Mouse (Mus musculus) lung, embryonic 16.5 days (tissue): ENCODE results near the gene Nhsl1. TPM values are rescaled to one million over a fixed set of nuclear protein-coding genes. Genes with fewer than 3 reads are reported as not detected.
A peak's percentile ranks its signal among the peaks of the same experiment; 100 is the strongest.

Source experiments
- ATAC-seq: fragments of 200-750 bp; cut with Nextera tagmentation; 2 replicates; pipeline ENCODE4 v1.8.0; 2017; ENCODE audit warnings: low read depth, mild to moderate bottlenecking, moderate library complexity
- H3K27ac ChIP-seq: fragments of 300-500 bp; sonication (generic); 2 replicates; pipeline ENCODE4 v1.5.1; 2014; ENCODE audit warnings: mild to moderate bottlenecking, control low read depth, low read length
- H3K27me3 ChIP-seq: fragments of 300-500 bp; sonication (generic); 2 replicates; pipeline ENCODE4 v1.6.1; 2014; ENCODE audit warnings: low read depth, low read length, mixed read lengths; ENCODE audit not compliant: control insufficient read depth, insufficient read depth
- H3K36me3 ChIP-seq: fragments of 300-500 bp; sonication (generic); 2 replicates; pipeline ENCODE4 v1.6.1; 2014; ENCODE audit warnings: low read length; ENCODE audit not compliant: control insufficient read depth, insufficient read depth
- H3K4me1 ChIP-seq: fragments of 300-500 bp; sonication (generic); replicated peaks from 2 replicates; pipeline ENCODE4 v1.6.1; 2014; ENCODE audit warnings: low read length, mixed read lengths; ENCODE audit not compliant: control insufficient read depth, insufficient read depth
- H3K4me2 ChIP-seq: fragments of 300-500 bp; sonication (generic); 2 replicates; pipeline ENCODE4 v1.6.1; 2014; ENCODE audit warnings: low read depth, low read length, control low read depth
- H3K4me3 ChIP-seq: fragments of 300-500 bp; sonication (generic); 2 replicates; pipeline ENCODE4 v1.5.1; 2014; ENCODE audit warnings: mild to moderate bottlenecking, low read length, control low read depth
- H3K9ac ChIP-seq: fragments of 300-500 bp; sonication (generic); 2 replicates; pipeline ENCODE4 v1.6.1; 2014; ENCODE audit warnings: low read length, control low read depth
- H3K9me3 ChIP-seq: fragments of 300-500 bp; sonication (generic); 2 replicates; pipeline ENCODE4 v1.6.1; 2016; ENCODE audit warnings: low read length; ENCODE audit not compliant: control insufficient read depth
- WGBS: fragments of 180-500 bp; shearing (Covaris S2); extraction: QIAGEN DNeasy Blood & Tissue Kit; methylation state at CpG from one replicate; pipeline ENCODE4 v1.1.7; 2014; 5-methylcytosine and 5-hydroxymethylcytosine counted together
- polyA plus RNA-seq: library from polyadenylated mRNA; unstranded; fragments of >200 nt; fragmentation: Nextera tagmentation; extraction: Ambion mirVana; gene quantifications from 2 replicates; pipeline ENCODE4 v1.2.1, GENCODE M21; 2015

Nhsl1 gene
- polyA plus RNA-seq, 1 experiment from 2014 or later: 4.6 TPM

- Histone ChIP-seq H3K27me3 (no peaks in the 10 kb centered on the region), H3K4me2 (no peak overlapping the region), H3K9me3 (no peaks in the 10 kb centered on the region), H3K27ac (no peak overlapping the region), H3K9ac (no peak overlapping the region), H3K36me3 (no peaks in the 10 kb centered on the region), H3K4me3 (no peak overlapping the region), H3K4me1 (no peaks in the 10 kb centered on the region)
- no peak for ATAC-seq
- WGBS: 56% methylated on average over 3 of the region's 3 CpGs
Measured at GRCm38 (mm10) chr10:18510663-18511062, 191.9 kb downstream of the Nhsl1 start.

- no peak for ATAC-seq
- no peak overlapping the region for H3K27ac ChIP-seq
- H3K4me1 ChIP-seq: no peaks in the 10 kb centered on the region
- H3K36me3 ChIP-seq: no peaks in the 10 kb centered on the region
- H3K4me3 ChIP-seq: no peak overlapping the region
- no peaks in the 10 kb centered on the region for H3K27me3 ChIP-seq
- no peak overlapping the region for H3K4me2 ChIP-seq
- H3K9ac ChIP-seq: no peak overlapping the region
- WGBS: 86% methylated on average over 11 of the region's 11 CpGs
- H3K9me3 ChIP-seq: no peaks in the 10 kb centered on the region
Measured at GRCm38 (mm10) chr10:18511496-18511895, 192.7 kb downstream of the Nhsl1 start.

DNA sequence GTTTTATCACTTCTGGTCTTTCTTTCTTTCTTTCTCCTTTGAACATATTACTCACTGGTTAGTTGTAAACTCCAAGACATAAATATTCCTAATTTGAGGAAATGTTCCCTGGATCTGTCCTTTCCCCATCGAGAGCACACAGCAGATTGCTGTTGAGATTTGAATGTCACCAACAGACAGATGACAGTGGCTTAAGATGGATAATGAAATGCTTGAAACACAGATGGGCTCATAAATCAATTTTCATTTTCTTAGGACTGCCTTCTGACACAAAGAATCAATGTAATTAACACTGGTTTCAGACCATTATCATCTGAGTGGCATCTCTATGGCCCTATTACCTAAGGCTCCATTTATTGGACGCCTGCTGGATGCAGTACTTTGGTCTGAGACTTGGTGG lies 203.8 kb downstream of the Nhsl1 start:
- no peaks in the 10 kb centered on the region for H3K27me3 ChIP-seq
- H3K4me2 ChIP-seq: no peak overlapping the region
- WGBS: 74% methylated on average over 2 of the region's 2 CpGs
- no peak overlapping the region for H3K27ac ChIP-seq
- H3K4me3 ChIP-seq: no peak overlapping the region
- H3K9me3 ChIP-seq: no peaks in the 10 kb centered on the region
- peaks cover 8% of the 10 kb centered on the region for H3K4me1 ChIP-seq
- ATAC-seq: no peak
- H3K36me3 ChIP-seq: peaks cover 2% of the 10 kb centered on the region; the same call in 1 of the 2 replicates
- no peak overlapping the region for H3K9ac ChIP-seq

- no peak for ATAC-seq
- Histone ChIP-seq H3K4me1 (peaks cover 8% of the 10 kb centered on the region), H3K27ac (no peak overlapping the region), H3K36me3 (peaks cover 2% of the 10 kb centered on the region; the same call in 1 of the 2 replicates), H3K4me2 (no peak overlapping the region), H3K9me3 (no peaks in the 10 kb centered on the region), H3K4me3 (no peak overlapping the region), H3K27me3 (no peaks in the 10 kb centered on the region), H3K9ac (no peak overlapping the region)
- WGBS: 80% methylated on average over 15 of the region's 15 CpGs
Measured at GRCm38 (mm10) chr10:18525311-18525710, 206.5 kb downstream of the Nhsl1 start.

DNA sequence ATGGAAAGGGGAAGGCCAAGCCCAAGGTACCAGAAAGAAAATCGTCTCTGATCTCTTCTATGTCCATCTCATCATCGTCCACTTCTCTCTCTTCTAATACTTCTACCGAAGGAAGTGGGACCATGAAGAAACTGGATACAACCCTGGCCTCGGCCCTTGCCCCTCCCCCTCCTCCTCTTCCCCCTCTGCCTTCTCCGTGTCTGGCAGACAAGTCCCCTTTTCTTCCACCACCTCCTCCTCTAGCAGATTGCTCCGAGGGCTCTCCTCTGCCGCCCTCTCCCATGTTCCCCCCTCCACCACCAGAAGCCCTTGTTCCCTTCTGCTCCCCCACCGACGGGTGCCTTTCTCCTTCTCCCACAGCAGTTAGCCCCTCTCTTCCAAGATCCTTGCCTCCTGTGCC lies 206.9 kb downstream of the Nhsl1 start:
- Histone ChIP-seq H3K36me3 (peaks cover 2% of the 10 kb centered on the region; the same call in 1 of the 2 replicates), H3K4me3 (no peak overlapping the region), H3K9me3 (no peaks in the 10 kb centered on the region), H3K27me3 (no peaks in the 10 kb centered on the region), H3K4me2 (no peak overlapping the region), H3K27ac (no peak overlapping the region), H3K9ac (no peak overlapping the region), H3K4me1 (peaks cover 8% of the 10 kb centered on the region)
- 59% methylated on average over 9 of the region's 9 CpGs for WGBS
- ATAC-seq: no peak

DNA sequence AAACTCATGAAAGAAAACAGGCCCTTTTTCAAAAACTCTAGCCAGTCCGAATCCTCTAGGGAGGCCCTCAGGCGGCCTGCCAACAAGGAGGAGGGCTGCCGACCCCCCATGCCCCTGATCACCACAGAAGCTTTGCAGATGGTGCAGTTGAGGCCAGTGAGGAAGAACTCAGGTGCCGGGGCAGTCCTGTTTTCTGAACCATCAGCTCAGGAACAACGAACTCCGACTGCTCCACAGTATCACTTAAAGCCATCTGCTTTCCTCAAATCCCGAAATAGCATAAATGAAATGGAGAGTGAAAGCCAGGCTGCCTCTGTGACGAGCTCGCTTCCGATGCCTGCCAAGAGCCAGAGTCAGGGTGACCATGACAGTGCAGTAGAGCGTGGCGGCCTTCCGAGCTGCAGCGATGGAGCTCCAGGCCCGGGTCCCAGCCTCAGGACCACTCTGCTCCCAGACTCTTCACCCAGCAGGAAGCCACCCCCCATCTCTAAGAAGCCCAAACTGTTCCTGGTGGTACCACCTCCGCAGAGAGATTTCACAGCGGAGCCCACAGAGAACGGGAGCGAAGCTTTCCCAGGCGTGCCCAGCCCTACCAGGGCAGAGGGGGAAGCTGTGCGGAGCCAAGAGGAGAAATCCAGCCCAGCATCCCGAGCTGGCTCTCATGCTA lies 207.5 kb downstream of the Nhsl1 start:
- H3K9ac ChIP-seq: no peak overlapping the region
- no peaks in the 10 kb centered on the region for H3K9me3 ChIP-seq
- no peak overlapping the region for H3K4me3 ChIP-seq
- H3K27me3 ChIP-seq: no peaks in the 10 kb centered on the region
- peaks cover 8% of the 10 kb centered on the region for H3K4me1 ChIP-seq
- ATAC-seq: no peak
- 80% methylated on average over 22 of the region's 22 CpGs for WGBS
- H3K4me2 ChIP-seq: no peak overlapping the region
- no peak overlapping the region for H3K27ac ChIP-seq
- H3K36me3 ChIP-seq: peaks cover 2% of the 10 kb centered on the region; the same call in 1 of the 2 replicates

- H3K27me3 ChIP-seq: no peaks in the 10 kb centered on the region
- H3K36me3 ChIP-seq: peaks cover 7% of the 10 kb centered on the region
- H3K4me1 ChIP-seq: peaks cover 8% of the 10 kb centered on the region
- no peak for ATAC-seq
- peak overlapping the region; percentile 11 for H3K4me2 ChIP-seq
- H3K4me3 ChIP-seq: no peak overlapping the region
- 0 out of 2 replicates have a peak overlapping the region, but pooled peaks have one; percentile 16 for H3K27ac ChIP-seq
- WGBS: 54% methylated on average over 20 of the region's 20 CpGs
- no peaks in the 10 kb centered on the region for H3K9me3 ChIP-seq
- no peak overlapping the region for H3K9ac ChIP-seq
Measured at GRCm38 (mm10) chr10:18526851-18527675, 208.3 kb downstream of the Nhsl1 start.

GRCm38 (mm10) chr10:18527766-18528165 lies 209.0 kb downstream of the Nhsl1 start:
- H3K9me3 ChIP-seq: no peaks in the 10 kb centered on the region
- H3K4me3 ChIP-seq: no peak overlapping the region
- no peak overlapping the region for H3K4me2 ChIP-seq
- H3K36me3 ChIP-seq: peaks cover 7% of the 10 kb centered on the region
- no peak overlapping the region for H3K27ac ChIP-seq
- ATAC-seq: peak; percentile 64; the same call in 1 of the 2 replicates
- no peak overlapping the region for H3K9ac ChIP-seq
- H3K27me3 ChIP-seq: no peaks in the 10 kb centered on the region
- WGBS: 57% methylated on average over 7 of the region's 7 CpGs
- H3K4me1 ChIP-seq: peaks cover 8% of the 10 kb centered on the region

GRCm38 (mm10) chr10:18528475-18528874 lies 209.7 kb downstream of the Nhsl1 start:
- Histone ChIP-seq H3K4me2 (no peak overlapping the region), H3K9ac (no peak overlapping the region), H3K4me3 (no peak overlapping the region), H3K27me3 (no peaks in the 10 kb centered on the region), H3K36me3 (peaks cover 7% of the 10 kb centered on the region), H3K27ac (no peak overlapping the region), H3K9me3 (no peaks in the 10 kb centered on the region), H3K4me1 (peaks cover 8% of the 10 kb centered on the region)
- 49% methylated on average over 5 of the region's 5 CpGs for WGBS
- ATAC-seq: no peak
